ENCODE assay signal across 9 mouse cellular contexts in the genomic region with DNA sequence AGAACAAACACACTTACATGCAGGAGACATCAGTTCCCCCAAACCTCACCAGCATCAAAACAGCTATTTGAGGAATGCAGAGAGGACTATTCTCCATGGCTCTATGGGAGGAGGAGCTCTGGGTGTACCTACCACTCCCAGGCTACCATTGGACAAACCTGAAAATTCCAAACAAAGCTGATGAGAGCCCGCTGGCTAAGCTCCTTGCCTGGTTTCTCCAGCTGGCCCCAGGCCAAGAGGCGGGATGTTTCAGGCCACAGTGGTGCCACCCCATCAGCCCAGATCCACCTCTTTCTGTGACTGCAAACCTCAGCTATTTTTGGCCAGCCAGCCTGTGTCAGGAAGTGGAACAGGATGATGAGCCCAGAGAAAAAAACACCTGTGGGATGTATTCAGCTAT. TPM values are rescaled to one million over a fixed set of nuclear protein-coding genes. Genes with fewer than 3 reads are reported as not detected.
DNase-seq lines count a peak whose midpoint lies in the region; ATAC-seq and TF ChIP-seq lines count a peak whose summit lies in the region.
"Had no signal": no experiment of that assay in that cellular context is flagged by ENCODE, and none has a peak within 500 bp of the region (broad histone marks: within the 10 kb centered on the region; RNA-seq: fewer than 3 reads in every experiment).

No protein-coding gene starts in this region.

- H3K4me1 ChIP-seq in heart, embryonic 15.5 days (replicated peaks), result peaks cover 23% of the 10 kb centered on the region
- peaks cover 24% of the 10 kb centered on the region for H3K4me1 ChIP-seq in liver, postnatal 0 days (ENCODE audit: insufficient read depth)
- H3K4me1 ChIP-seq: neural tube, embryonic 12.5 days had no signal

- ATAC-seq in heart, embryonic 15.5 days (replicated peaks; ENCODE audit: insufficient number of reproducible peaks, insufficient read depth, low FRiP score, low read depth), result peak; percentile 58; the same call in 1 of the 2 replicates
- ATAC-seq in liver, postnatal 0 days, result peak; percentile 81

- no peak for TF ChIP-seq CTCF in liver, postnatal 0 days (IDR thresholded peaks at IDR 0.05; ENCODE audit: low read depth)

- H3K4me3 ChIP-seq in heart, embryonic 15.5 days, result no peak overlapping the region
- H3K4me3 ChIP-seq in liver, postnatal 0 days (ENCODE audit: low read depth, low read length), result no peak overlapping the region
- H3K4me3 ChIP-seq: neural tube, embryonic 12.5 days had no signal

- no peaks in the 10 kb centered on the region for H3K27me3 ChIP-seq in heart, embryonic 15.5 days
- H3K27me3 ChIP-seq in liver, postnatal 0 days (ENCODE audit: insufficient read depth, low read length), result no peaks in the 10 kb centered on the region
- H3K27me3 ChIP-seq: neural tube, embryonic 12.5 days had no signal

- H3K36me3 ChIP-seq in heart, embryonic 15.5 days, result no peaks in the 10 kb centered on the region
- no peaks in the 10 kb centered on the region for H3K36me3 ChIP-seq in liver, postnatal 0 days (replicated peaks; ENCODE audit: insufficient read depth, low read length)
- H3K36me3 ChIP-seq: neural tube, embryonic 12.5 days had no signal

- H3K4me2 ChIP-seq in heart, embryonic 15.5 days, result no peak overlapping the region; the same call in 1 of the 2 replicates
- H3K4me2 ChIP-seq in liver, postnatal 0 days (ENCODE audit: low read depth, low read length), result no peak overlapping the region
- H3K4me2 ChIP-seq: neural tube, embryonic 12.5 days had no signal

- peak; percentile 38 to 51 for DNase-seq in cerebellum, postnatal 14 days
- DNase-seq in cerebellum, adult 9-11 months, result no peak
- peak; percentile 40 for DNase-seq in urinary bladder, adult 2 months (ENCODE audit: low spot score)
- DNase-seq in urinary bladder, postnatal 10 days (ENCODE audit: low spot score), result no peak
- peak; percentile 84 for DNase-seq in liver, postnatal 0 days
- peak; percentile 64 for DNase-seq in urinary bladder, postnatal 14 days (ENCODE audit: low spot score)
- DNase-seq in frontal cortex, postnatal 14 days (ENCODE audit: low spot score in 2 of 2), result no peak

- TF ChIP-seq EP300 in liver, postnatal 0 days (IDR thresholded peaks at IDR 0.05; ENCODE audit: low read depth), result 0 out of 2 replicates have a peak, but pooled peaks have one; percentile 37

- H3K9ac ChIP-seq in heart, embryonic 15.5 days, result no peak overlapping the region
- no peak overlapping the region for H3K9ac ChIP-seq in liver, postnatal 0 days (replicated peaks)
- H3K9ac ChIP-seq: neural tube, embryonic 12.5 days had no signal

- 5% methylated on average over 2 of the region's 2 CpGs for WGBS in heart, embryonic 15.5 days
- WGBS in liver, postnatal 0 days (ENCODE audit: insufficient replicate concordance), result 39% methylated on average over 2 of the region's 2 CpGs

- H3K9me3 ChIP-seq in heart, embryonic 15.5 days (replicated peaks), result no peaks in the 10 kb centered on the region
- no peaks in the 10 kb centered on the region for H3K9me3 ChIP-seq in liver, postnatal 0 days (ENCODE audit: low read length)
- H3K9me3 ChIP-seq: neural tube, embryonic 12.5 days had no signal

- peak overlapping the region; percentile 73 for H3K27ac ChIP-seq in heart, embryonic 15.5 days
- H3K27ac ChIP-seq in liver, postnatal 0 days (ENCODE audit: low read depth), result peak overlapping the region; percentile 75
- H3K27ac ChIP-seq: neural tube, embryonic 12.5 days had no signal

RNA-seq across cellular contexts. Expression of gene Insig1, which starts 33.0 kb away (rescaled TPM):
- polyA plus RNA-seq in urinary bladder, adult 2 months (2012; rRNA removed), result 38.1 and 51.8 TPM in 2 replicates
- polyA plus RNA-seq in heart, embryonic 15.5 days (2015; fragmentation: Nextera tagmentation; extraction: Ambion mirVana), result 23.3 and 30.7 TPM in 2 replicates
- polyA plus RNA-seq in liver, postnatal 0 days (2015; fragmentation: Nextera tagmentation; extraction: Ambion mirVana), result 36.3 and 40.3 TPM in 2 replicates

Comparison
In these comparisons a context has a peak if more than half of its experiments do, and no peak if none do; other contexts are left out.
1. DNase-seq: peak in cerebellum, postnatal 14 days (2 of 2), urinary bladder, adult 2 months (single experiment), liver, postnatal 0 days (single experiment) and urinary bladder, postnatal 14 days (single experiment); none in cerebellum, adult 9-11 months (single experiment), urinary bladder, postnatal 10 days (single experiment) and frontal cortex, postnatal 14 days (0 of 2).